Mouse (Mus musculus): ENCODE data around the gene Patz1. TPM values are rescaled to one million over a fixed set of nuclear protein-coding genes. Genes with fewer than 3 reads are reported as not detected.

Patz1 gene
- total RNA-seq, 4 experiments from 2014 or later, result 53.5 to 58.4 (median 56.7) TPM

- no peak for DNase-seq (ENCODE audit: low spot score in 2 of 2)
Measured at GRCm38 (mm10) chr11:3348576-3349342, 60.1 kb downstream of the Patz1 start.

- no peak for DNase-seq (ENCODE audit: low spot score in 2 of 2)
Measured at GRCm38 (mm10) chr11:3349343-3349695, 60.6 kb downstream of the Patz1 start.

- DNase-seq (ENCODE audit: low spot score in 2 of 2), result no peak
Measured at GRCm38 (mm10) chr11:3352131-3352530, 63.5 kb downstream of the Patz1 start.

- DNase-seq (ENCODE audit: low spot score in 2 of 2), result no peak
Measured at GRCm38 (mm10) chr11:3352990-3353585, 64.4 kb downstream of the Patz1 start.

Other genes with a start within 250 kb of the Patz1 start
- 100 to 1,000 TPM in 1 of 4 experiments, 10 to 100 TPM in 3; 78.7 to 104 (median 90.0) TPM for gene Sfi1, start 95.4 kb upstream of the Patz1 start, total RNA-seq (2022)
- 10 to 100 TPM; 65.3 to 75.5 (median 69.9) TPM for gene Eif4enif1, start 86.5 kb upstream of the Patz1 start, total RNA-seq (2022)
- 100 to 1,000 TPM in 2 of 4 experiments, 10 to 100 TPM in 2; 89.3 to 113 (median 99.1) TPM for gene Drg1, start 22.5 kb upstream of the Patz1 start, total RNA-seq (2022)
- gene Pik3ip1, start 41.5 kb downstream of the Patz1 start, total RNA-seq (2022), result 10 to 100 TPM; 38.2 to 53.1 (median 46.4) TPM
- gene Limk2, start 120.3 kb downstream of the Patz1 start, total RNA-seq (2022), result 100 to 1,000 TPM in 3 of 4 experiments, 10 to 100 TPM in 1; 91.2 to 111 (median 105) TPM
- gene Rnf185, start 163.5 kb downstream of the Patz1 start, total RNA-seq (2022), result 10 to 100 TPM; 26.4 to 31.9 (median 30.0) TPM
- gene Pla2g3, start 199.4 kb downstream of the Patz1 start, total RNA-seq (2022), result 1 to 10 TPM in 3 of 4 experiments, under 1 TPM in 1; 0.99 to 1.7 (median 1.5) TPM
- 10 to 100 TPM; 67.5 to 75.8 (median 73.6) TPM for gene Inpp5j, start 215.9 kb downstream of the Patz1 start, total RNA-seq (2022)
- gene Selenom, start 225.8 kb downstream of the Patz1 start, total RNA-seq (2022), result 100 to 1,000 TPM; 161 to 198 (median 177) TPM

Measured in layer of hippocampus, adult 8-10 months (tissue).